In genomic region chr9:10904616-10905363, GRCm38 (mm10) we compare ENCODE assay signal across 9 mouse cellular contexts. TPM values are rescaled to one million over a fixed set of nuclear protein-coding genes. Genes with fewer than 3 reads are reported as not detected.
DNase-seq lines count a peak whose midpoint lies in the region; ATAC-seq and TF ChIP-seq lines count a peak whose summit lies in the region.
"Had no signal": no experiment of that assay in that cellular context is flagged by ENCODE, and none has a peak within 500 bp of the region (broad histone marks: within the 10 kb centered on the region; RNA-seq: fewer than 3 reads in every experiment).

TSS of gene Cntn5 (minus strand) at chr9:10904775.

- DNase-seq in kidney, postnatal 36 days: no peak
- peak; percentile 73 to 81 for DNase-seq in right cerebral cortex, postnatal 36 days (ENCODE audit: low spot score in 2 of 2)
- no peak for DNase-seq in c-Kit-positive CD71-positive TER-119-positive erythroid progenitor cells, embryonic 14.5 days (ENCODE audit: low spot score)
- DNase-seq in adrenal gland, adult 18-20 months (ENCODE audit: low spot score in 2 of 2): no peak

- 2% methylated on average over 28 of the region's 28 CpGs for WGBS in kidney, embryonic 14.5 days
- 2% methylated on average over 28 of the region's 28 CpGs for WGBS in hindbrain, embryonic 13.5 days
- WGBS in limb, embryonic 13.5 days: 3% methylated on average over 28 of the region's 28 CpGs

- H3K4me3 ChIP-seq in kidney, embryonic 14.5 days (ENCODE audit: low read length): peak within 1 kb of the TSS; percentile 32
- H3K4me3 ChIP-seq in cortical plate, adult 2 months (ENCODE audit: insufficient read depth, low read length): peak within 1 kb of the TSS; percentile 93
- H3K4me3 ChIP-seq in hindbrain, embryonic 13.5 days: peak within 1 kb of the TSS; percentile 53
- peak within 1 kb of the TSS; percentile 37 for H3K4me3 ChIP-seq in limb, embryonic 13.5 days

- H3K9ac ChIP-seq in kidney, embryonic 14.5 days (ENCODE audit: low read depth, low read length): peak within 1 kb of the TSS; percentile 18; the same call in 1 of the 2 replicates
- peak within 1 kb of the TSS; percentile 76 for H3K9ac ChIP-seq in hindbrain, embryonic 13.5 days
- H3K9ac ChIP-seq in limb, embryonic 13.5 days: no peak within 1 kb of the TSS; the same call in 1 of the 2 replicates

- H3K27ac ChIP-seq in kidney, embryonic 14.5 days (ENCODE audit: low read depth, low read length): no peak within 1 kb of the TSS
- peak within 1 kb of the TSS; percentile 55 for H3K27ac ChIP-seq in cortical plate, adult 2 months (ENCODE audit: insufficient read depth, low read length)
- peak within 1 kb of the TSS; percentile 83 for H3K27ac ChIP-seq in hindbrain, embryonic 13.5 days
- no peak within 1 kb of the TSS for H3K27ac ChIP-seq in limb, embryonic 13.5 days

- no peak for TF ChIP-seq CTCF in cortical plate, adult 2 months (IDR thresholded peaks at IDR 0.05; ENCODE audit: extremely low read depth, insufficient read depth, low read length)

- peak within 1 kb of the TSS; percentile 61 for H3K4me2 ChIP-seq in kidney, embryonic 14.5 days (replicated peaks; ENCODE audit: low read depth, low read length)
- H3K4me2 ChIP-seq in hindbrain, embryonic 13.5 days: peak within 1 kb of the TSS; percentile 78
- peak within 1 kb of the TSS; percentile 71 for H3K4me2 ChIP-seq in limb, embryonic 13.5 days (replicated peaks)

- no peaks in the 10 kb centered on the region for H3K9me3 ChIP-seq in kidney, embryonic 14.5 days (ENCODE audit: control insufficient read depth, low read length)
- no peaks in the 10 kb centered on the region for H3K9me3 ChIP-seq in hindbrain, embryonic 13.5 days
- H3K9me3 ChIP-seq in limb, embryonic 13.5 days: no peaks in the 10 kb centered on the region
- H3K9me3 ChIP-seq: G1E had no signal

- H3K36me3 ChIP-seq in kidney, embryonic 14.5 days (ENCODE audit: control insufficient read depth, insufficient read depth, low read length): no peaks in the 10 kb centered on the region
- H3K36me3 ChIP-seq in hindbrain, embryonic 13.5 days: no peaks in the 10 kb centered on the region
- H3K36me3 ChIP-seq in limb, embryonic 13.5 days: no peaks in the 10 kb centered on the region
- H3K36me3 ChIP-seq: G1E had no signal

- 0 out of 2 replicates have a peak, but pooled peaks have one; percentile 20 for TF ChIP-seq POLR2A in cortical plate, adult 2 months (IDR thresholded peaks at IDR 0.05; ENCODE audit: extremely low read depth, insufficient read depth, low read length)

- 0 out of 2 replicates have a peak, but pooled peaks cover 4% of the 10 kb centered on the region for H3K4me1 ChIP-seq in kidney, embryonic 14.5 days (ENCODE audit: control insufficient read depth, insufficient read depth, low read length)
- H3K4me1 ChIP-seq in cortical plate, adult 2 months (ENCODE audit: control insufficient read depth, insufficient read depth, low read length): peaks cover 3% of the 10 kb centered on the region
- H3K4me1 ChIP-seq in hindbrain, embryonic 13.5 days (replicated peaks): peaks cover 16% of the 10 kb centered on the region
- peaks cover 10% of the 10 kb centered on the region; the same call in 1 of the 2 replicates for H3K4me1 ChIP-seq in limb, embryonic 13.5 days

- peaks cover 8% of the 10 kb centered on the region for H3K27me3 ChIP-seq in kidney, embryonic 14.5 days (ENCODE audit: control insufficient read depth, insufficient read depth, low read length)
- no peaks in the 10 kb centered on the region for H3K27me3 ChIP-seq in hindbrain, embryonic 13.5 days
- peaks cover 18% of the 10 kb centered on the region for H3K27me3 ChIP-seq in limb, embryonic 13.5 days

- peak; percentile 89 for ATAC-seq in kidney, embryonic 14.5 days (ENCODE audit: low FRiP score, low TSS enrichment)
- peak; percentile 93 for ATAC-seq in hindbrain, embryonic 13.5 days (ENCODE audit: low FRiP score)
- ATAC-seq in limb, embryonic 13.5 days (ENCODE audit: low FRiP score, low read depth): peak; percentile 61; the same call in 1 of the 2 replicates

RNA-seq across cellular contexts. Expression of gene Cntn5, which starts in this region (rescaled TPM):
- polyA plus RNA-seq in kidney, embryonic 14.5 days (2014; fragmentation: Nextera tagmentation; extraction: Ambion mirVana): 0.07 and 0.65 TPM in 2 replicates
- polyA plus RNA-seq in cortical plate, adult 2 months (2012; rRNA removed): 4.4 TPM in 2 replicates
- polyA plus RNA-seq in hindbrain, embryonic 13.5 days (2015; fragmentation: Nextera tagmentation; extraction: Ambion mirVana): 13.8 and 14.7 TPM in 2 replicates
- 1.4 and 1.7 TPM in 2 replicates for polyA plus RNA-seq in limb, embryonic 13.5 days (2015; fragmentation: Nextera tagmentation; extraction: Ambion mirVana)
- not detected for total RNA-seq in adrenal gland, adult 18-20 months (2021)
- total RNA-seq: G1E had no signal
- polyA plus RNA-seq: G1E had no signal

Comparison
In these comparisons a context has a peak if more than half of its experiments do, and no peak if none do; other contexts are left out.
1. Peak in ATAC-seq, H3K4me3 ChIP-seq, H3K9ac ChIP-seq and H3K4me2 ChIP-seq in kidney, embryonic 14.5 days; RNA of the gene not detected or under 1 TPM.
2. H3K27ac ChIP-seq: peak in cortical plate, adult 2 months (single experiment) and hindbrain, embryonic 13.5 days (single experiment); none in kidney, embryonic 14.5 days (single experiment) and limb, embryonic 13.5 days (single experiment).
3. H3K4me3 ChIP-seq: peak in every context shown above with its lines; median percentile 93 in cortical plate, adult 2 months; 53 in hindbrain, embryonic 13.5 days; 37 in limb, embryonic 13.5 days; 32 in kidney, embryonic 14.5 days.
4. DNase-seq: peak in right cerebral cortex, postnatal 36 days (2 of 2); none in kidney, postnatal 36 days (0 of 2), c-Kit-positive CD71-positive TER-119-positive erythroid progenitor cells, embryonic 14.5 days (single experiment) and adrenal gland, adult 18-20 months (0 of 2).
5. Peak in every context shown above with its lines, with median percentiles within 50 percentile points of each other: ATAC-seq and H3K4me2 ChIP-seq.